Mouse (Mus musculus) lung, postnatal 0 days (tissue): ENCODE results near the gene Hectd4. TPM values are rescaled to one million over a fixed set of nuclear protein-coding genes. Genes with fewer than 3 reads are reported as not detected.
A peak's percentile ranks its signal among the peaks of the same experiment; 100 is the strongest.

ENCODE experiments used
- ATAC-seq: fragments of 200-750 bp; cut with Nextera tagmentation; 2 replicates; pipeline ENCODE4 v1.8.0; 2017; ENCODE audit warnings: moderate library complexity
- DNase-seq: peaks from one replicate; pipeline ENCODE4 v3.0.0-alpha.2; 2016; ENCODE audit warnings: low spot score
- H3K27ac ChIP-seq: fragments of 300-500 bp; sonication (generic); 2 replicates; pipeline ENCODE4 v1.5.1; 2014; ENCODE audit warnings: antibody characterized with exemption, mild to moderate bottlenecking, low read length, mixed read lengths
- H3K27me3 ChIP-seq: fragments of 300-500 bp; sonication (generic); replicated peaks from 2 replicates; pipeline ENCODE4 v1.6.1; 2014; ENCODE audit warnings: low read length, mixed read lengths; ENCODE audit not compliant: insufficient read depth
- H3K36me3 ChIP-seq: fragments of 300-500 bp; sonication (generic); 2 replicates; pipeline ENCODE4 v1.6.1; 2014; ENCODE audit warnings: low read length, mixed read lengths; ENCODE audit not compliant: insufficient read depth
- H3K4me1 ChIP-seq: fragments of 300-500 bp; sonication (generic); 2 replicates; pipeline ENCODE4 v1.6.1; 2014; ENCODE audit warnings: antibody characterized with exemption, low read depth, low read length, mixed read lengths; ENCODE audit not compliant: insufficient read depth
- H3K4me2 ChIP-seq: fragments of 300-500 bp; sonication (generic); replicated peaks from 2 replicates; pipeline ENCODE4 v1.6.1; 2014; ENCODE audit warnings: low read depth, mild to moderate bottlenecking, low read length, moderate library complexity, mixed read lengths
- H3K4me3 ChIP-seq: fragments of 300-500 bp; sonication (generic); 2 replicates; pipeline ENCODE4 v1.5.1; 2014; ENCODE audit warnings: low read depth, low read length
- H3K9ac ChIP-seq: fragments of 300-500 bp; sonication (generic); replicated peaks from 2 replicates; pipeline ENCODE4 v1.6.1; 2014; ENCODE audit warnings: low read depth, mild to moderate bottlenecking
- H3K9me3 ChIP-seq: fragments of 300-500 bp; sonication (generic); 2 replicates; pipeline ENCODE4 v1.6.1; 2016; ENCODE audit warnings: low read length, mixed read lengths
- CTCF ChIP-seq: IDR thresholded peaks from 2 replicates; pipeline ENCODE4 v1.5.1; 2016; ENCODE audit warnings: antibody characterized with exemption, mild to moderate bottlenecking
- EP300 ChIP-seq: IDR thresholded peaks from 2 replicates; pipeline ENCODE4 v1.6.1; 2016; ENCODE audit warnings: antibody characterized with exemption, mild to moderate bottlenecking, control low read depth
- WGBS: fragments of 180-500 bp; shearing (Covaris S2); extraction: QIAGEN DNeasy Blood & Tissue Kit; methylation state at CpG from one replicate; pipeline ENCODE4 v1.1.7; 2014; 5-methylcytosine and 5-hydroxymethylcytosine counted together
- polyA plus RNA-seq: library from polyadenylated mRNA; unstranded; fragments of >200 nt; fragmentation: Nextera tagmentation; extraction: Ambion mirVana; gene quantifications from 2 replicates; pipeline ENCODE4 v1.2.1, GENCODE M21; 2015

Gene Hectd4
- polyA plus RNA-seq, 1 experiment from 2014 or later: 2.5 TPM

GRCm38 (mm10) chr5:121385461-121386119, 165.6 kb downstream of the Hectd4 start, which contains the start of gene Trafd1:
Gene Trafd1 (minus strand): TSS chr5:121385632.
- Histone ChIP-seq H3K9ac (peak within 1 kb of the TSS; percentile 75), H3K27me3 (no peaks in the 10 kb centered on the region), H3K4me2 (peak within 1 kb of the TSS; percentile 66), H3K9me3 (no peaks in the 10 kb centered on the region), H3K4me1 (no peaks in the 10 kb centered on the region), H3K36me3 (peaks cover 5% of the 10 kb centered on the region), H3K27ac (peak within 1 kb of the TSS; percentile 92), H3K4me3 (peak within 1 kb of the TSS; percentile 61)
- ATAC-seq (peak; percentile 94), DNase-seq (peak; percentile 98)
- WGBS: under 1% methylated on average over 24 of the region's 45 CpGs
- TF ChIP-seq EP300 (no peak), CTCF (no peak)

GRCm38 (mm10) chr5:121386120-121386909, 166.3 kb downstream of the Hectd4 start:
- Histone ChIP-seq H3K4me3 (peak overlapping the region; percentile 61; the same call in 1 of the 2 replicates), H3K36me3 (no peaks in the 10 kb centered on the region; the same call in 1 of the 2 replicates), H3K4me1 (no peaks in the 10 kb centered on the region), H3K9ac (no peak overlapping the region), H3K27ac (peak overlapping the region; percentile 92), H3K4me2 (peak overlapping the region; percentile 66), H3K9me3 (no peaks in the 10 kb centered on the region), H3K27me3 (no peaks in the 10 kb centered on the region)
- 22% methylated on average over 22 of the region's 22 CpGs for WGBS
- TF ChIP-seq EP300 (no peak), CTCF (no peak)
- DNase-seq (peak; percentile 80), ATAC-seq (no peak)

- Histone ChIP-seq H3K9ac (no peak overlapping the region), H3K4me3 (no peak overlapping the region), H3K9me3 (no peaks in the 10 kb centered on the region), H3K27ac (peak overlapping the region; percentile 92), H3K27me3 (no peaks in the 10 kb centered on the region), H3K36me3 (no peaks in the 10 kb centered on the region; the same call in 1 of the 2 replicates), H3K4me2 (no peak overlapping the region), H3K4me1 (no peaks in the 10 kb centered on the region)
- WGBS: 45% methylated on average over 4 of the region's 4 CpGs
- DNase-seq: peak; percentile 62
- no peak for ATAC-seq
- no peak for TF ChIP-seq CTCF
- TF ChIP-seq EP300: no peak
Observed at GRCm38 (mm10) chr5:121387126-121387525, 167.1 kb downstream of the Hectd4 start.

GRCm38 (mm10) chr5:121389106-121389505, 169.1 kb downstream of the Hectd4 start:
- Histone ChIP-seq H3K27me3 (no peaks in the 10 kb centered on the region), H3K9ac (no peak overlapping the region), H3K27ac (no peak overlapping the region), H3K9me3 (no peaks in the 10 kb centered on the region), H3K36me3 (no peaks in the 10 kb centered on the region), H3K4me2 (no peak overlapping the region), H3K4me3 (no peak overlapping the region), H3K4me1 (no peaks in the 10 kb centered on the region)
- DNase-seq (peak; percentile 35), ATAC-seq (no peak)
- TF ChIP-seq EP300 (no peak), CTCF (no peak)
- 53% methylated on average over 7 of the region's 7 CpGs for WGBS

GRCm38 (mm10) chr5:121389691-121390090, 169.7 kb downstream of the Hectd4 start:
- ATAC-seq (no peak), DNase-seq (no peak)
- TF ChIP-seq CTCF: no peak
- TF ChIP-seq EP300: no peak
- no peaks in the 10 kb centered on the region for H3K36me3 ChIP-seq
- no peak overlapping the region for H3K9ac ChIP-seq
- no peak overlapping the region for H3K4me2 ChIP-seq
- H3K27me3 ChIP-seq: no peaks in the 10 kb centered on the region
- no peaks in the 10 kb centered on the region for H3K9me3 ChIP-seq
- H3K4me3 ChIP-seq: no peak overlapping the region
- H3K27ac ChIP-seq: no peak overlapping the region
- no peaks in the 10 kb centered on the region for H3K4me1 ChIP-seq

GRCm38 (mm10) chr5:121392667-121393380, 172.8 kb downstream of the Hectd4 start:
- TF ChIP-seq EP300 (no peak), CTCF (peak; percentile 84)
- H3K9me3 ChIP-seq: no peaks in the 10 kb centered on the region
- no peak overlapping the region for H3K4me3 ChIP-seq
- ATAC-seq: no peak
- no peak overlapping the region for H3K4me2 ChIP-seq
- no peaks in the 10 kb centered on the region for H3K4me1 ChIP-seq
- no peaks in the 10 kb centered on the region for H3K36me3 ChIP-seq
- 47% methylated on average over 16 of the region's 16 CpGs for WGBS
- DNase-seq: peak; percentile 53
- no peak overlapping the region for H3K27ac ChIP-seq
- no peaks in the 10 kb centered on the region for H3K27me3 ChIP-seq
- no peak overlapping the region for H3K9ac ChIP-seq
